Mouse (Mus musculus): ENCODE measurements around the gene Creld2. TPM values are rescaled to one million over a fixed set of nuclear protein-coding genes. Genes with fewer than 3 reads are reported as not detected.
A peak's percentile ranks its signal among the peaks of the same experiment; 100 is the strongest.

Creld2 gene
- polyA plus RNA-seq, 1 experiment from 2014 or later, result 110 TPM

- Histone ChIP-seq H3K36me3 (no peaks in the 10 kb centered on the region), H3K27me3 (no peaks in the 10 kb centered on the region), H3K4me3 (no peak overlapping the region), H3K27ac (no peak overlapping the region), H3K9ac (no peak overlapping the region), H3K4me1 (peaks cover 40% of the 10 kb centered on the region), H3K9me3 (no peaks in the 10 kb centered on the region), H3K4me2 (no peak overlapping the region)
- no peak for ATAC-seq (ENCODE audit: borderline replicate concordance, extremely low read depth, low FRiP score, low TSS enrichment)
- 88% methylated on average over 7 of the region's 7 CpGs for WGBS
These were observed 37.9 kb downstream of the Creld2 start for GRCm38 (mm10) chr15:88857361-88857760.

GRCm38 (mm10) chr15:88858141-88858541, 38.7 kb downstream of the Creld2 start:
- no peak overlapping the region for H3K4me3 ChIP-seq
- H3K4me1 ChIP-seq, result peaks cover 39% of the 10 kb centered on the region
- H3K9ac ChIP-seq, result no peak overlapping the region
- H3K36me3 ChIP-seq, result no peaks in the 10 kb centered on the region
- no peak overlapping the region for H3K27ac ChIP-seq
- ATAC-seq (ENCODE audit: borderline replicate concordance, extremely low read depth, low FRiP score, low TSS enrichment), result no peak
- H3K4me2 ChIP-seq, result no peak overlapping the region
- no peaks in the 10 kb centered on the region for H3K9me3 ChIP-seq
- WGBS, result 60% methylated on average over 3 of the region's 3 CpGs
- no peaks in the 10 kb centered on the region for H3K27me3 ChIP-seq

GRCm38 (mm10) chr15:88858707-88859106, 39.3 kb downstream of the Creld2 start:
- no peak for ATAC-seq (ENCODE audit: borderline replicate concordance, extremely low read depth, low FRiP score, low TSS enrichment)
- Histone ChIP-seq H3K27ac (no peak overlapping the region), H3K36me3 (no peaks in the 10 kb centered on the region), H3K4me3 (no peak overlapping the region), H3K27me3 (no peaks in the 10 kb centered on the region), H3K4me2 (no peak overlapping the region), H3K9me3 (no peaks in the 10 kb centered on the region), H3K4me1 (peaks cover 39% of the 10 kb centered on the region), H3K9ac (no peak overlapping the region)
- 52% methylated on average over 2 of the region's 2 CpGs for WGBS

DNA sequence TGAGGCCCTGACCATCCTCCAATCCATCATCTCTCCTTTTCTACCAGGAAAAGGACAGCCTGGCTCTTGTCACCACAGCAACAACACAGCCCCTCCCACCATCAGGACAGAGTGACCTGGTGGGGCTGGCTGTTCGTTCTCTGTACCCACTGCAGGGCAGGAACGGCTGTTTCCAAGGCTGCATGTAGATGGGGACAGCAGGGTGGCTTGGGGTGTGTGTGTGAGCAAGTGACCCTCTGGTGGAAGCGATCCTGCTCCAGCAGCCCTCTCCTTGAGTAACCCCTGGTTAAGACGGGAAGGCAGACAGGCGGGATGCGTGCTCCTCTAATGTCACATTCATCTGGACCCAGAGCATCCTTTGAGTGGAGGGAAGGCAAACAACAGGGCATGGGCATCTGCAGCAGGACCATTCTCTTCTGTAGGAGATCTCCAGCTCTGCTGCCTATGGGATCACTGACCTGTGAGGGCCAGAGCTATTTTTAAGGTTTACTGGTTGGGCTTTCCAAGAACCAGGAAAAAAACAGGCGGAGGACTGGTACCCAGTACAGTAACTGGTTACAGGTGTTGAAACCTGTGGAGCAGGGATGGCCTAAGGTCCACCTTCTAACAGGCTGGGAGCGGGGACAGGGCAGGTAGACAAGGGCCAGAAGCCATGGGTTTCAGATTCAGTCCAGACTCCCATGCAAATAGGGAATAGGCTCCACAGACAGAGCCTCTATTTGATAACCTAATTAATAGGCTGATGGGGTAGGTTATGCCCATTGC, 39.9 kb downstream of the Creld2 start:
- Histone ChIP-seq H3K36me3 (peaks cover 2% of the 10 kb centered on the region; the same call in 1 of the 2 replicates), H3K27me3 (no peaks in the 10 kb centered on the region), H3K4me2 (no peak overlapping the region), H3K4me1 (peaks cover 37% of the 10 kb centered on the region), H3K4me3 (no peak overlapping the region), H3K27ac (no peak overlapping the region), H3K9me3 (no peaks in the 10 kb centered on the region), H3K9ac (no peak overlapping the region)
- ATAC-seq (ENCODE audit: borderline replicate concordance, extremely low read depth, low FRiP score, low TSS enrichment), result no peak
- WGBS, result 63% methylated on average over 8 of the region's 8 CpGs

DNA sequence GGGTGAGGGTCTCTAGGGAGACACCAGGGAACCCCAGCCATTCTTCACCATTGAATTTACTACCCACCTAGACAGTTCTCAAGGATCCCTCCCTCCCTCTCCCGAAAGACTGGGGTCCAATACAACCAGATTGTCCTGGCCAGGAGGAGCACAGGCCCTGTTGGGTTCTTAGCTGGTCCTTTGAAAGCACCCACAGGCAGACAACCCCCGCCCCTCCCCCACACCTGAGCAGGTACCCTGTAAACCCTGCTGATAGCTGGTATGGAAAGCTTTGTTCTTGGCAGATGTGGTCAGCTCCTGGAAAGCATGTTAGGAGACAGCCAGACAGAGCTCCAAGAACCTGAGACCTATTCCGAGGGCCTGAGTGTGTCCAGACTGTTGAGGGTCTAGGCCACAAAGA, 41.3 kb downstream of the Creld2 start:
- no peak overlapping the region for H3K27ac ChIP-seq
- 87% methylated on average over 3 of the region's 3 CpGs for WGBS
- H3K4me2 ChIP-seq, result no peak overlapping the region
- H3K36me3 ChIP-seq, result peaks cover 16% of the 10 kb centered on the region
- H3K9me3 ChIP-seq, result no peaks in the 10 kb centered on the region
- no peak for ATAC-seq (ENCODE audit: borderline replicate concordance, extremely low read depth, low FRiP score, low TSS enrichment)
- no peak overlapping the region for H3K4me3 ChIP-seq
- peaks cover 37% of the 10 kb centered on the region for H3K4me1 ChIP-seq
- H3K9ac ChIP-seq, result no peak overlapping the region
- H3K27me3 ChIP-seq, result no peaks in the 10 kb centered on the region

GRCm38 (mm10) chr15:88861772-88862622, 42.6 kb downstream of the Creld2 start, which contains the start of gene Pim3:
TSS of gene Pim3 (plus strand) at chr15:88862186.
- Histone ChIP-seq H3K27ac (peak within 1 kb of the TSS; percentile 98), H3K4me3 (peak within 1 kb of the TSS; percentile 96), H3K36me3 (peaks cover 23% of the 10 kb centered on the region), H3K9ac (peak within 1 kb of the TSS; percentile 96), H3K4me1 (peaks cover 46% of the 10 kb centered on the region), H3K4me2 (peak within 1 kb of the TSS; percentile 92), H3K27me3 (no peaks in the 10 kb centered on the region), H3K9me3 (no peaks in the 10 kb centered on the region)
- WGBS, result under 1% methylated on average over 102 of the region's 107 CpGs
- peak; percentile 84 for ATAC-seq (ENCODE audit: borderline replicate concordance, extremely low read depth, low FRiP score, low TSS enrichment)

DNA sequence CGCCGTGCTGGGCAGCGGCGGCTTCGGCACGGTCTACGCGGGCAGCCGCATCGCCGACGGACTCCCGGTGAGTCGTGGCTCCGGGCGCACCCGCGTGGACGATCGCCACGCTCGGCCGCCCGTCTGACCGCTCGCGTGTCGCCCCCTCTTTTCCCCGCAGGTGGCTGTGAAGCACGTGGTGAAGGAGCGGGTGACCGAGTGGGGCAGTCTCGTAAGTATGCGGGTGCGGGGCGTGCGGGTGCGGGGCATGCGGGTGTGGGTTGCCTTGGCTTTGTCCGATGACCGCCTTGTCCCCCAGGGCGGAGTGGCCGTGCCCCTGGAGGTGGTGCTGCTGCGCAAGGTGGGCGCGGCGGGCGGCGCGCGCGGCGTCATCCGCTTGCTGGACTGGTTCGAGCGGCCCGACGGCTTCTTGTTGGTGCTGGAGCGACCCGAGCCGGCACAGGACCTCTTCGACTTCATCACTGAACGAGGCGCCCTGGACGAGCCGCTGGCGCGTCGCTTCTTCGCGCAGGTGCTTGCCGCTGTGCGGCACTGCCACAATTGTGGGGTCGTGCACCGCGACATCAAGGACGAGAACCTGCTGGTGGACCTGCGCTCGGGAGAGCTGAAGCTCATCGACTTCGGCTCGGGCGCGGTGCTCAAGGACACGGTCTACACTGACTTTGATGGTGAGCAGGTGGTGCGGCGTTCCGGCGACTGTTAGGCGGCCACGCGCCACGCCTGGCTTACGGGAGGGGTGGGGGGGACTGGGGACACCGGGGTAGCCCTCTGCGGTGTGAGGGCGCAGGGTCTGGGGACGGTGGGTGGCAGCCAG, 43.6 kb downstream of the Creld2 start:
- Histone ChIP-seq H3K9me3 (no peaks in the 10 kb centered on the region), H3K4me3 (peak overlapping the region; percentile 96), H3K36me3 (peaks cover 23% of the 10 kb centered on the region), H3K9ac (peak overlapping the region; percentile 96), H3K27ac (peak overlapping the region; percentile 98), H3K4me2 (peak overlapping the region; percentile 92), H3K4me1 (peaks cover 56% of the 10 kb centered on the region), H3K27me3 (no peaks in the 10 kb centered on the region)
- WGBS, result under 1% methylated on average over 95 of the region's 98 CpGs
- ATAC-seq (ENCODE audit: borderline replicate concordance, extremely low read depth, low FRiP score, low TSS enrichment), result 0 out of 2 replicates have a peak, but pooled peaks have one; percentile 0

- Histone ChIP-seq H3K27me3 (no peaks in the 10 kb centered on the region), H3K4me2 (peak overlapping the region; percentile 92), H3K4me3 (peak overlapping the region; percentile 96), H3K4me1 (peaks cover 57% of the 10 kb centered on the region), H3K9me3 (no peaks in the 10 kb centered on the region), H3K27ac (peak overlapping the region; percentile 98), H3K9ac (peak overlapping the region; percentile 96), H3K36me3 (peaks cover 23% of the 10 kb centered on the region)
- WGBS, result 0% methylated on average over 27 of the region's 39 CpGs
- peak; percentile 78 for ATAC-seq (ENCODE audit: borderline replicate concordance, extremely low read depth, low FRiP score, low TSS enrichment)
These were observed 44.3 kb downstream of the Creld2 start for GRCm38 (mm10) chr15:88863695-88864231.

- H3K27me3 ChIP-seq, result no peaks in the 10 kb centered on the region
- 24% methylated on average over 22 of the region's 22 CpGs for WGBS
- H3K4me1 ChIP-seq, result peaks cover 54% of the 10 kb centered on the region
- peak overlapping the region; percentile 92 for H3K4me2 ChIP-seq
- peak overlapping the region; percentile 96 for H3K9ac ChIP-seq
- peak overlapping the region; percentile 98 for H3K27ac ChIP-seq
- H3K4me3 ChIP-seq, result peak overlapping the region; percentile 96
- peaks cover 23% of the 10 kb centered on the region for H3K36me3 ChIP-seq
- H3K9me3 ChIP-seq, result no peaks in the 10 kb centered on the region
- ATAC-seq (ENCODE audit: borderline replicate concordance, extremely low read depth, low FRiP score, low TSS enrichment), result no peak; the same call in 1 of the 2 replicates
These were observed 45.0 kb downstream of the Creld2 start for GRCm38 (mm10) chr15:88864270-88865030.

- no peaks in the 10 kb centered on the region for H3K27me3 ChIP-seq
- H3K27ac ChIP-seq, result no peak overlapping the region
- H3K36me3 ChIP-seq, result peaks cover 23% of the 10 kb centered on the region
- peak overlapping the region; percentile 96 for H3K4me3 ChIP-seq
- no peaks in the 10 kb centered on the region for H3K9me3 ChIP-seq
- peak overlapping the region; percentile 96; the same call in 1 of the 2 replicates for H3K9ac ChIP-seq
- peaks cover 54% of the 10 kb centered on the region for H3K4me1 ChIP-seq
- H3K4me2 ChIP-seq, result peak overlapping the region; percentile 92
- WGBS, result 84% methylated on average over 14 of the region's 14 CpGs
- no peak for ATAC-seq (ENCODE audit: borderline replicate concordance, extremely low read depth, low FRiP score, low TSS enrichment)
These were observed 45.6 kb downstream of the Creld2 start for GRCm38 (mm10) chr15:88865061-88865460.
